Mouse (Mus musculus) hindbrain, embryonic 13.5 days (tissue): Measurements from ENCODE around the gene Trappc5. TPM values are rescaled to one million over a fixed set of nuclear protein-coding genes. Genes with fewer than 3 reads are reported as not detected.

Source experiments
- ATAC-seq: fragments of 200-750 bp; cut with Nextera tagmentation; 2 replicates; pipeline ENCODE4 v1.8.0; 2017; ENCODE audit warnings: moderate TSS enrichment; ENCODE audit not compliant: low FRiP score
- H3K27ac ChIP-seq: fragments of 300-500 bp; sonication (generic); 2 replicates; pipeline ENCODE4 v1.5.1; 2015; ENCODE audit warnings: inconsistent platforms, mild to moderate bottlenecking, moderate library complexity
- H3K27me3 ChIP-seq: fragments of 300-500 bp; sonication (generic); 2 replicates; pipeline ENCODE4 v1.6.1; 2015; ENCODE audit warnings: mild to moderate bottlenecking, inconsistent platforms
- H3K36me3 ChIP-seq: fragments of 300-500 bp; sonication (generic); 2 replicates; pipeline ENCODE4 v1.6.1; 2015; ENCODE audit warnings: mild to moderate bottlenecking, inconsistent platforms
- H3K4me1 ChIP-seq: fragments of 300-500 bp; sonication (generic); replicated peaks from 2 replicates; pipeline ENCODE4 v1.6.1; 2015; ENCODE audit warnings: inconsistent platforms
- H3K4me2 ChIP-seq: fragments of 300-500 bp; sonication (generic); 2 replicates; pipeline ENCODE4 v1.6.1; 2015; ENCODE audit warnings: inconsistent platforms, mild to moderate bottlenecking, moderate library complexity
- H3K4me3 ChIP-seq: fragments of 300-500 bp; sonication (generic); 2 replicates; pipeline ENCODE4 v1.5.1; 2015; ENCODE audit warnings: mild to moderate bottlenecking, inconsistent platforms
- H3K9ac ChIP-seq: fragments of 300-500 bp; sonication (generic); 2 replicates; pipeline ENCODE4 v1.6.1; 2015; ENCODE audit warnings: mild to moderate bottlenecking, inconsistent platforms
- H3K9me3 ChIP-seq: fragments of 300-500 bp; sonication (generic); 2 replicates; pipeline ENCODE4 v1.6.1; 2016; ENCODE audit warnings: inconsistent platforms
- WGBS: fragments of 180-500 bp; shearing (Covaris S2); methylation state at CpG from one replicate; pipeline ENCODE4 v1.1.7; 2015; 5-methylcytosine and 5-hydroxymethylcytosine counted together
- polyA plus RNA-seq: library from polyadenylated mRNA; unstranded; fragments of >200 nt; fragmentation: Nextera tagmentation; extraction: Ambion mirVana; gene quantifications from 2 replicates; pipeline ENCODE4 v1.2.1, GENCODE M21; 2015

Gene Trappc5
- polyA plus RNA-seq, 1 experiment from 2014 or later: 53.4 TPM

GRCm38 (mm10) chr8:3679656-3680055 is 3.6 kb downstream of the Trappc5 start:
- Histone ChIP-seq H3K9ac (no peak overlapping the region), H3K36me3 (peaks cover 39% of the 10 kb centered on the region), H3K4me2 (no peak overlapping the region), H3K9me3 (no peaks in the 10 kb centered on the region), H3K27ac (no peak overlapping the region), H3K27me3 (no peaks in the 10 kb centered on the region), H3K4me3 (no peak overlapping the region), H3K4me1 (peaks cover 34% of the 10 kb centered on the region)
- ATAC-seq: no peak
- WGBS: 94% methylated on average over 5 of the region's 5 CpGs

GRCm38 (mm10) chr8:3682435-3682834 is 6.3 kb downstream of the Trappc5 start:
- Histone ChIP-seq H3K27me3 (no peaks in the 10 kb centered on the region), H3K4me2 (no peak overlapping the region), H3K9me3 (no peaks in the 10 kb centered on the region), H3K4me1 (peaks cover 25% of the 10 kb centered on the region), H3K4me3 (no peak overlapping the region), H3K9ac (no peak overlapping the region), H3K36me3 (peaks cover 39% of the 10 kb centered on the region), H3K27ac (no peak overlapping the region)
- no peak for ATAC-seq
- 91% methylated on average over 5 of the region's 5 CpGs for WGBS

GRCm38 (mm10) chr8:3683408-3684176 is 7.5 kb downstream of the Trappc5 start:
- no peak overlapping the region for H3K9ac ChIP-seq
- WGBS: 82% methylated on average over 6 of the region's 6 CpGs
- no peak for ATAC-seq

GRCm38 (mm10) chr8:3684530-3684929 is 8.4 kb downstream of the Trappc5 start:
- no peak overlapping the region for H3K4me2 ChIP-seq
- no peak overlapping the region for H3K4me3 ChIP-seq
- peaks cover 12% of the 10 kb centered on the region; the same call in 1 of the 2 replicates for H3K4me1 ChIP-seq
- no peaks in the 10 kb centered on the region for H3K9me3 ChIP-seq
- H3K36me3 ChIP-seq: peaks cover 30% of the 10 kb centered on the region
- H3K27me3 ChIP-seq: no peaks in the 10 kb centered on the region
- ATAC-seq: peak; percentile 43
- no peak overlapping the region for H3K27ac ChIP-seq
- no peak overlapping the region for H3K9ac ChIP-seq

More at GRCm38 (mm10) chr8:3683408-3684176, 7.5 kb downstream of the Trappc5 start:
- Histone ChIP-seq H3K4me2 (no peak overlapping the region), H3K9me3 (no peaks in the 10 kb centered on the region), H3K4me3 (no peak overlapping the region), H3K36me3 (peaks cover 39% of the 10 kb centered on the region), H3K4me1 (peaks cover 13% of the 10 kb centered on the region; the same call in 1 of the 2 replicates), H3K27me3 (no peaks in the 10 kb centered on the region), H3K27ac (no peak overlapping the region)

GRCm38 (mm10) chr8:3685422-3685821 is 9.3 kb downstream of the Trappc5 start:
- H3K9ac ChIP-seq: no peak overlapping the region
- no peak overlapping the region for H3K4me3 ChIP-seq
- 0 out of 2 replicates have a peak, but pooled peaks cover 3% of the 10 kb centered on the region for H3K4me1 ChIP-seq
- H3K4me2 ChIP-seq: no peak overlapping the region
- 71% methylated on average over 5 of the region's 5 CpGs for WGBS
- no peaks in the 10 kb centered on the region for H3K27me3 ChIP-seq
- peaks cover 21% of the 10 kb centered on the region for H3K36me3 ChIP-seq
- ATAC-seq: no peak
- H3K27ac ChIP-seq: no peak overlapping the region
- H3K9me3 ChIP-seq: no peaks in the 10 kb centered on the region

- WGBS: 79% methylated on average over 6 of the region's 6 CpGs
- Histone ChIP-seq H3K4me1 (no peaks in the 10 kb centered on the region), H3K9ac (no peak overlapping the region), H3K9me3 (no peaks in the 10 kb centered on the region), H3K36me3 (peaks cover 9% of the 10 kb centered on the region), H3K27me3 (0 out of 2 replicates have a peak, but pooled peaks cover 3% of the 10 kb centered on the region), H3K4me3 (no peak overlapping the region), H3K4me2 (no peak overlapping the region), H3K27ac (no peak overlapping the region)
- ATAC-seq: no peak
Measured at GRCm38 (mm10) chr8:3687537-3687936, 11.4 kb downstream of the Trappc5 start.

- H3K4me2 ChIP-seq: no peak overlapping the region
- no peaks in the 10 kb centered on the region for H3K9me3 ChIP-seq
- H3K4me1 ChIP-seq: no peaks in the 10 kb centered on the region
- no peak overlapping the region for H3K27ac ChIP-seq
- no peaks in the 10 kb centered on the region for H3K36me3 ChIP-seq
- no peak for ATAC-seq
- 0 out of 2 replicates have a peak, but pooled peaks cover 3% of the 10 kb centered on the region for H3K27me3 ChIP-seq
- WGBS: 77% methylated on average over 3 of the region's 3 CpGs
- H3K4me3 ChIP-seq: no peak overlapping the region
- H3K9ac ChIP-seq: no peak overlapping the region
Measured at GRCm38 (mm10) chr8:3690774-3691173, 14.7 kb downstream of the Trappc5 start.

- no peak within 1 kb of the TSS for H3K9ac ChIP-seq
- no peak within 1 kb of the TSS for H3K4me3 ChIP-seq
- no peaks in the 10 kb centered on the region for H3K9me3 ChIP-seq
- H3K27ac ChIP-seq: no peak within 1 kb of the TSS
- no peak within 1 kb of the TSS for H3K4me2 ChIP-seq
- ATAC-seq: no peak
- no peaks in the 10 kb centered on the region for H3K4me1 ChIP-seq
- 0 out of 2 replicates have a peak, but pooled peaks cover 3% of the 10 kb centered on the region for H3K27me3 ChIP-seq
- H3K36me3 ChIP-seq: no peaks in the 10 kb centered on the region
- WGBS: 86% methylated on average over 3 of the region's 3 CpGs
Measured at GRCm38 (mm10) chr8:3694121-3694520, 18.0 kb downstream of the Trappc5 start, which contains the start of gene Fcer2a. TSS of gene Fcer2a (minus strand) at chr8:3694175.

GRCm38 (mm10) chr8:3701491-3701890 is 25.4 kb downstream of the Trappc5 start:
- ATAC-seq: no peak
- Histone ChIP-seq H3K4me2 (no peak overlapping the region), H3K4me1 (no peaks in the 10 kb centered on the region), H3K4me3 (no peak overlapping the region), H3K27me3 (no peaks in the 10 kb centered on the region), H3K9ac (no peak overlapping the region), H3K27ac (no peak overlapping the region), H3K9me3 (no peaks in the 10 kb centered on the region), H3K36me3 (no peaks in the 10 kb centered on the region)
- WGBS: 93% methylated on average over 1 of the region's 1 CpGs

GRCm38 (mm10) chr8:3705711-3706110 is 29.6 kb downstream of the Trappc5 start:
- H3K9ac ChIP-seq: no peak overlapping the region
- H3K27ac ChIP-seq: no peak overlapping the region
- H3K27me3 ChIP-seq: no peaks in the 10 kb centered on the region
- H3K9me3 ChIP-seq: no peaks in the 10 kb centered on the region
- H3K36me3 ChIP-seq: no peaks in the 10 kb centered on the region
- WGBS: 61% methylated on average over 4 of the region's 4 CpGs
- no peak overlapping the region for H3K4me2 ChIP-seq
- no peak for ATAC-seq
- no peak overlapping the region for H3K4me3 ChIP-seq
- H3K4me1 ChIP-seq: no peaks in the 10 kb centered on the region

GRCm38 (mm10) chr8:3707611-3708010 is 31.5 kb downstream of the Trappc5 start:
- Histone ChIP-seq H3K4me1 (no peaks in the 10 kb centered on the region), H3K4me2 (no peak overlapping the region), H3K36me3 (no peaks in the 10 kb centered on the region), H3K9me3 (no peaks in the 10 kb centered on the region), H3K27me3 (no peaks in the 10 kb centered on the region), H3K9ac (no peak overlapping the region), H3K27ac (no peak overlapping the region), H3K4me3 (no peak overlapping the region)
- ATAC-seq: no peak
- 76% methylated on average over 7 of the region's 7 CpGs for WGBS

- Histone ChIP-seq H3K4me3 (no peak overlapping the region), H3K9me3 (no peaks in the 10 kb centered on the region), H3K27me3 (no peaks in the 10 kb centered on the region), H3K27ac (no peak overlapping the region), H3K9ac (no peak overlapping the region), H3K4me2 (no peak overlapping the region), H3K36me3 (no peaks in the 10 kb centered on the region), H3K4me1 (no peaks in the 10 kb centered on the region)
- 90% methylated on average over 3 of the region's 3 CpGs for WGBS
- ATAC-seq: no peak
Measured at GRCm38 (mm10) chr8:3710312-3710711, 34.2 kb downstream of the Trappc5 start.

GRCm38 (mm10) chr8:3711646-3712045 is 35.5 kb downstream of the Trappc5 start:
- no peak overlapping the region for H3K27ac ChIP-seq
- H3K9me3 ChIP-seq: no peaks in the 10 kb centered on the region
- no peaks in the 10 kb centered on the region for H3K36me3 ChIP-seq
- H3K4me1 ChIP-seq: no peaks in the 10 kb centered on the region
- 63% methylated on average over 2 of the region's 2 CpGs for WGBS
- no peak overlapping the region for H3K9ac ChIP-seq
- no peak overlapping the region for H3K4me3 ChIP-seq
- no peak overlapping the region for H3K4me2 ChIP-seq
- ATAC-seq: no peak
- H3K27me3 ChIP-seq: no peaks in the 10 kb centered on the region
